Mouse (Mus musculus): ENCODE measurements around the gene Cntn4.

GRCm38 (mm10) chr6:106281621-106282020 is 604.2 kb downstream of the Cntn4 start:
- TF ChIP-seq GATA1 (IDR thresholded peaks at IDR 0.05; ENCODE audit: low read length) = no peak
- no peak for TF ChIP-seq TAL1 (IDR thresholded peaks at IDR 0.05; ENCODE audit: low read length)
